Mouse (Mus musculus) cerebellum, postnatal 10 days (tissue): ENCODE measurements around the gene Pelp1.
"Not testable (repeated sequence)": the region's sequence is repeated elsewhere in the genome, so short reads cannot be mapped to it uniquely, and the experiment has no call there.

Experiments used
- DNase-seq, 2 experiments: peaks; one replicate each; pipeline ENCODE4 v3.0.0; 2021; ENCODE audit warnings: mixed read lengths in 2 of 2

The Pelp1 gene

GRCm38 (mm10) chr11:70409594-70410296 is at the start of gene Pelp1:
Gene Pelp1, minus strand, starts transcription at chr11:70410031.
- DNase-seq, result peak; percentile 95 to 98

- peak; percentile 25 to 35 for DNase-seq
Measured at GRCm38 (mm10) chr11:70458688-70459600, 49.1 kb upstream of the Pelp1 start, which contains the start of gene Zmynd15. Gene Zmynd15, plus strand, starts transcription at chr11:70459433.

- DNase-seq, result no peak
Measured at GRCm38 (mm10) chr11:70453261-70454044, 43.6 kb upstream of the Pelp1 start.

DNA sequence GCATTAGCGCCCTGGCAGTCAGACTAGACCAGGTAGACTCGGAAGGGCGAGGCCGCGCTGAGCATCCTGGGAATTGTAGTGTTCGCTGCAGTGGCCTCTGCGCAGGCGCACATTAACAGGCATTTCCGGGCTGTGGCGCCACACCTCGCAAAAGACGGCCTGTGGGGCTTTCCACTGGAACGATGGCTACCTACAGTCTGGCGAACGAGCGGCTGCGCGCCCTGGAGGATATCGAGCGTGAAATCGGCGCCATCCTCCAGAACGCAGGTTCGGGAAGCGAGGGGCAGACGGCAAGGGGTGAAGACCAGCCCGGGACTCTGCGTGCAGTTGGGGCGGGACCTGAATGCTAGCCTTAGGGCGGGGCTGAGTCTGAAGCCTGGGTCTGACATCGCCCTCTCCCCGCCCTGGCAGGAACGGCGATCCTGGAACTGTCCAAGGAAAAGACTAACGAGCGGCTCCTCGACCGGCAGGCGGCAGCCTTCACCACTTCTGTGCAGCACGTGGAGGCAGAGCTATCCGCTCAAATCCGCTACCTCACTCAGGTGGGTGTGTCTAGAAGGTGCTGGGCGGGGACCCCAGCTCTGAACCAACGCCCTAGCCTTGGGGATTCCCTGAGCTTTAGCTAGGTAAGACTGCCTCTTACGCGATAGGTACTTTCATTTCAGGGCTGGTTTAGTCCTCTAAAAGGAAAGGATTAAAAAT is 42.1 kb upstream of the Pelp1 start, which contains the start of gene Med11:
TSS of gene Med11 (plus strand) at position 123 of the 702 bp plus-strand sequence.
- peak; percentile 98 for DNase-seq

GRCm38 (mm10) chr11:70450926-70451325 is 41.1 kb upstream of the Pelp1 start:
- DNase-seq, result peak; percentile 30 to 41

DNA sequence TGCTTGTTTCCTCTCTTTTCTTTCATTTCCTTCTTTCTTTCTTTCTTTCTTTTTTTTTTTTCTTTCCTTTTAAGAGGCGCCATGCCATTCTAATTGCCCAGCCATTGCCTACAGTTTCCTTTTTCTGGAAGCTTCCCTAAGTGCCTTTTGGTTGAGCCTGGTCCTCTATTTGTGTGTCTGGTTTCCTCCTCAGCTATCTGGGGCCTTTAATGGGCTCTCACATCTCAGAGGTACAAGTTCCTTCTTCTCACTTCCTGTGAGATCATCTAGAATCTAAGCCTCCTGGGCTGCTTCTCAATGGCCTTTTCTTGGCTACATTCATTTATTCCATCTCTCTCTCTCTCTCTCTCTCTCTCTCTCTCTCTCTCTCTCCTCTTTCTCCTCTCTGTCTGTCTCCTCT is 37.5 kb upstream of the Pelp1 start:
- DNase-seq, result no peak

GRCm38 (mm10) chr11:70446756-70447155 is 36.9 kb upstream of the Pelp1 start:
- no peak for DNase-seq

- no peak for DNase-seq
Measured at GRCm38 (mm10) chr11:70444667-70445066, 34.8 kb upstream of the Pelp1 start.

DNA sequence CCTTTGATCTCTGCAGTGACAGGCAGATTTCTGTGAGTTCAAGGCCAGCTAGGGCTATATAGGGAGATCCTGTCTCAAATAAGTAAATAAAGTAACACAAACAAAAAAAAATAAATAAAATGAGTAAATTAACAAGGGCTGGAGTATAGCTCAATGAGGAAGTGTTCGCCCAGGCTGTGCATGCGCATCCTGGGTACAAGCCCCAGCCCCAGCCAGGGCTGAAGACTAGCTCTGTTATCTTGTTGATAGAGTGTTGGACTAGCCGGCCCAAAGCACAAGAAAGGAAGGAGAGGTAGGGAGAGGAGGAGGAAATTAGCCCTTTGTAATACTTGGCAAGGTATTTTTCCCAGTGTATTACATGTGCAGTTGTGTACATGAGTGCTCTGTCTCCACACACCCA is 34.1 kb upstream of the Pelp1 start:
- no peak for DNase-seq

GRCm38 (mm10) chr11:70441882-70442281 is 32.1 kb upstream of the Pelp1 start:
- DNase-seq, result no peak

- DNase-seq, result no peak
Measured at GRCm38 (mm10) chr11:70440637-70441036, 30.8 kb upstream of the Pelp1 start.

- DNase-seq, result no peak
Measured at GRCm38 (mm10) chr11:70438728-70439374, 29.0 kb upstream of the Pelp1 start.

DNA sequence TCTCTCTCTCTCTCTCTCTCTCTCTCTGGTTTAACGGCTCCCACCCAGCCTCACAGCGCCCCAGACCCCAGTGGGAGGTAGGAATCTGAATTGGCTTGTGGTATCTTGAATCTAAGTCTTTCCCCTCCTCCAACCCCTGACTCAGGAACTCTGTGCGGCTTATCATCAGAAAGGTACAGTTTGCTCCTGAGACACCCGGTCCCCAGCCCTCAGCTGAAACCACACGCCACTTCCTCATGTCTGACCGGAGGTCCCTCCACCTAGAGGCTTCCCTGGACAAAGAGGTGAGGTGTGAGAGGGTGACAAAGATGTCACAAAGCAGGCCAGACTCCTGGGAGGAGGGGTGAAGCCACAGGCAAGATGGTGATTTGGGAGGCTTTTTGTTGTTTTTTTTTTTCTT is 27.6 kb upstream of the Pelp1 start:
- DNase-seq, result no peak

DNA sequence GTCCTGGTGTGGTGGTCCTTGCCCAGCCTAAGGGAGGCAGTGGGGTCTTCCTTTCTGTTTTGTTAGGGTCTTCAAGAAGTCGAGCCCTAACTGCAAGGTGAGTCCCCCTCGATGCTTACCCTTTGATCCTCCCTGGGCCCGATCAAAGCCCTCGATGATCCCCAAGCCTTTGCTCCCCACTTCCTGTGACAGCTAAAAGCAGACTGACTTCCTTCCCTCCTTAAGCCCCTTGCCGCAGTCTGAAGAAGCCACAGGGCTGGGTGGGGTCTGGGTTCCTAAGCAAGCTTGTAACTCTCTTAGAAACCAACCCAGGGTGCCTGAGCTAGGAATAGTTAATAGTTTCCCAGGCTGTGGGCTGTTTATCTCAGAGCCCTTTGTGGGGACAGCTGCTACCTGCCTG is 25.6 kb upstream of the Pelp1 start:
- no peak for DNase-seq

- peak in 1 of 2 experiments; percentile 30 for DNase-seq
Measured at GRCm38 (mm10) chr11:70433951-70434350, 24.1 kb upstream of the Pelp1 start.

GRCm38 (mm10) chr11:70433569-70433943 is 23.7 kb upstream of the Pelp1 start:
- no peak for DNase-seq

- DNase-seq, result peak; percentile 73 to 79
Measured at GRCm38 (mm10) chr11:70432895-70433568, 23.2 kb upstream of the Pelp1 start.

- peak; percentile 99 to 100 for DNase-seq
Measured at GRCm38 (mm10) chr11:70432048-70432894, 22.4 kb upstream of the Pelp1 start, which contains the start of gene Arrb2. Gene Arrb2, plus strand, starts transcription at chr11:70432635.

DNA sequence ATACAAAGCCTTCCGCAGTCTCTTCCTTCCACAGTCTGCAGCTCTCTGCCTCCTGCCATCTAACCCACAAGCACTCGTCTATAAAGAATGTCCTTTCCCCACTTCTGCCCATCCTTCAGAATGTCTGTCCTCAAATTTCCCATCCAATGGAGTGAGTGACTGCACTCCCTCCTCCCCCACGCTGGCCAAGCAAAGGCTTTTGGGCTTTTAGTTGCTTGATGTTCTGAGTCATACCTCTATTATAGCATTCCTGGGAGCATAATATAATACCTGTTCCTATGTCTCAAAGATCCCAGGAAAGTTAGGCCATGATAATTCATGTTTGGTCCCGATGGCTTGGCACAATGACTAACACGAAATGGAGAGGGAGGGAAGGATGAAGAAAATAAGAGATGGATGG is 21.7 kb upstream of the Pelp1 start:
- DNase-seq, result peak in 1 of 2 experiments; percentile 45

GRCm38 (mm10) chr11:70426598-70426997 is 16.8 kb upstream of the Pelp1 start:
- DNase-seq, result not testable (repeated sequence)
